Mouse (Mus musculus): ENCODE data around the gene Olfr141. TPM values are rescaled to one million over a fixed set of nuclear protein-coding genes. Genes with fewer than 3 reads are reported as not detected.

Olfr141 gene
- polyA plus RNA-seq (2011; ENCODE audit: insufficient read length, low read depth, missing spikeins): not detected in 2 replicates

DNA sequence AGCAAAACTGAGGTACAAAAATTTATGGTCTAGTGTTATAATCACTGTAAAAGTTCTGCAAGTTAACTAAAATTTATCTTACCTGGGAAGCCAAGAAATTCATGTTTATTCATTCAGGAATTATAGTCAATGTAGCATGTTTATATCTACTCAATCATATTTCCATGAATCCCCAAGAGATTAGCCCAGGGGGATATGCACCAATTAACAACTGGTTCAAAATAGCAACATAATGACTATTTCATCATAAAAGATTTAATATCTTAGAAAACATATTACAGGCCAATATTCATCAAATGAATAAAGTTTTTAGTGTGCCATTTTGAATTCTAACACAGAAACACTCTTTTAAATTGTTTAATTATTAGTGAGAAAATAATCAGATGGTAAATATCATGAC is at the start of gene Olfr141:
Olfr141 (minus strand) TSS at position 101 of the 400 bp plus-strand sequence.
- Histone ChIP-seq H3K4me1 (ENCODE audit: control insufficient read depth, insufficient read depth, low read length) (no peaks in the 10 kb centered on the region), H3K27ac (ENCODE audit: insufficient read depth, low read length) (no peak within 1 kb of the TSS), H3K4me3 (ENCODE audit: insufficient read depth, low read length) (no peak within 1 kb of the TSS)
- TF ChIP-seq CTCF (IDR thresholded peaks at IDR 0.05; ENCODE audit: borderline replicate concordance, insufficient read depth, low read length): no peak
- TF ChIP-seq POLR2A (IDR thresholded peaks at IDR 0.05; ENCODE audit: low read depth, low read length): no peak

DNA sequence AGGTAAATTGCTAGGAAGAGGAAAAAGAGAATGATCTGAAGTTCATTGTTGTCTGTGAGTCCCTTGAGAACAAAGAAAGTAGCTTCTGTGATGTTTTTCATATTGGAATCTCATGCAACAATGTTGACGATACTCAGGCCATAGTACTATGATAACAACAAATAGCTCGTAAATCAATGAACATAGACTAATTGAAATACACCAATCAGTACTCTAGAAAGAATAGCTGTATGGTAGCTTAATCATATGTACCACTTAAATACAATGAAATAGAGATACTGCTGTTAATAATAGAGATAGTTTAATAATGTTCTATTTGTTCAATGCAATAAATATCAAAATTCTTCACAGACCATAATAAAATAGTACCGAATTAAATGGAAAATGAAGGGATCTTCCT is 41.8 kb upstream of the Olfr141 start, which contains the start of gene Olfr1095:
Olfr1095 (minus strand) TSS at position 101 of the 400 bp plus-strand sequence.
- no peaks in the 10 kb centered on the region for H3K4me1 ChIP-seq (ENCODE audit: control insufficient read depth, insufficient read depth, low read length)
- H3K4me3 ChIP-seq (ENCODE audit: insufficient read depth, low read length): no peak within 1 kb of the TSS
- no peak for TF ChIP-seq POLR2A (IDR thresholded peaks at IDR 0.05; ENCODE audit: low read depth, low read length)
- TF ChIP-seq CTCF (IDR thresholded peaks at IDR 0.05; ENCODE audit: borderline replicate concordance, insufficient read depth, low read length): no peak
- H3K27ac ChIP-seq (ENCODE audit: insufficient read depth, low read length): no peak within 1 kb of the TSS

DNA sequence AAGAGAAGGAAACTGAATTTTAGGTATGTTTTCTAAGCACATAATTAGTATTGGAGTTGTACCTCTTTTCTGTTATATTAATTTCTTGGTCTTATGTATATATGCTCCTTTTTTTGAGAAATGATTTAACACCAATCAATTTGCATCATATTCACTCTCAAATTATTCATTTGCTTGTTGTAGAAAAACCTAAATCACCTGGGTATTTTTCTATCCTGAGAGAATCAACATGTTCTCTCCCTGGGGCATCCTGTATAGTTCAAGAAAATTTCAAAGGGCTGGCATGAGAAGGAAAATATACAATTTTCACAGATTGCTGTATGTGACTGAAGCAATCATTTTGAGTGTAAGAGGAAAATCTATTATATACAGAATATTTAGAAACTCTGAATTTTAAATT is 14.5 kb upstream of the Olfr141 start, which contains the start of gene Olfr1094:
Olfr1094 (plus strand) TSS at position 301 of the 400 bp plus-strand sequence.
- Histone ChIP-seq H3K4me1 (ENCODE audit: control insufficient read depth, insufficient read depth, low read length) (no peaks in the 10 kb centered on the region), H3K27ac (ENCODE audit: insufficient read depth, low read length) (no peak within 1 kb of the TSS), H3K4me3 (ENCODE audit: insufficient read depth, low read length) (no peak within 1 kb of the TSS)
- TF ChIP-seq CTCF (IDR thresholded peaks at IDR 0.05; ENCODE audit: borderline replicate concordance, insufficient read depth, low read length) (no peak), POLR2A (IDR thresholded peaks at IDR 0.05; ENCODE audit: low read depth, low read length) (no peak)

DNA sequence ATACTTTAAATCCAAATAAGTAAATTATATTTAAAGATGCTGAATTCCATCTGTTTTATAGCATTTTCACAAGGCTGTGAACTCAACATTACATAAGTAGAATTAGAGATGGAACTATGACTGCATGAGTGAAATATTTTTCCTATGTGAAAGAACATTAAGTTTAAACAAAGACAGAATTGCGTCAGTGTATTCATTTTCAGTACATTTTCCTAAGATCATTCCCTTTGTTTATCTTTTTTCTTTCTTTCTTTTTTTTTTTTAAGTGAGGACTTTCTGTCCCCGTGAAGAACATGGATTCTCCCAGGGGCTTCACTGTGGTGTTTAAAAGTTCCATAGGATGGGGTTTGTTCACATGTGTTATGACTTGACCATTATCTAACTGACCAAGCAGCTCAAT is 27.6 kb downstream of the Olfr141 start, which contains the start of gene Olfr1093:
Olfr1093 (plus strand) TSS at position 301 of the 400 bp plus-strand sequence.
- TF ChIP-seq POLR2A (IDR thresholded peaks at IDR 0.05; ENCODE audit: low read depth, low read length) (no peak), CTCF (IDR thresholded peaks at IDR 0.05; ENCODE audit: borderline replicate concordance, insufficient read depth, low read length) (no peak)
- no peak within 1 kb of the TSS for H3K4me3 ChIP-seq (ENCODE audit: insufficient read depth, low read length)
- H3K27ac ChIP-seq (ENCODE audit: insufficient read depth, low read length): no peak within 1 kb of the TSS
- no peaks in the 10 kb centered on the region for H3K4me1 ChIP-seq (ENCODE audit: control insufficient read depth, insufficient read depth, low read length)

DNA sequence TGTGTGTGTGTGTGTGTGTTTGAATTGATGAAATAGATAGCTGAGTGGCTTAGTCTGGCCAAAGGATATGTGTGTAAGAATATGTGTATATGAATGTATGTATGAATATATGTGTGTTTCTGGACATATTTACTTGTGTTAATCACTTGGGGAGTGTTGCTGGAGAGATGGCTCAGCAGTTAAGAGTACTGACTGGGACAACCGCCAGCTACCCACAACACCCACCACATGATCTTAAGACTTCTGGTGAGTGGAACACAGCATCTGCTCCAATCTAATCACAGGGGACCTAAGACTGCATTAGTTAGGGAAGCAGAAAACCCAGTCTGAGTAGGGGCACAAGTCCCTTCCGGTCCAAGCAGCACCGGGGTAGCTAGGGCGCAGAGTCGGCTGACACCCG is 48.8 kb downstream of the Olfr141 start:
- H3K27ac ChIP-seq (ENCODE audit: insufficient read depth, low read length): no peak overlapping the region
- no peak overlapping the region for H3K4me3 ChIP-seq (ENCODE audit: insufficient read depth, low read length)
- TF ChIP-seq CTCF (IDR thresholded peaks at IDR 0.05; ENCODE audit: borderline replicate concordance, insufficient read depth, low read length) (no peak), POLR2A (IDR thresholded peaks at IDR 0.05; ENCODE audit: low read depth, low read length) (no peak)
- no peaks in the 10 kb centered on the region for H3K4me1 ChIP-seq (ENCODE audit: control insufficient read depth, insufficient read depth, low read length)

DNA sequence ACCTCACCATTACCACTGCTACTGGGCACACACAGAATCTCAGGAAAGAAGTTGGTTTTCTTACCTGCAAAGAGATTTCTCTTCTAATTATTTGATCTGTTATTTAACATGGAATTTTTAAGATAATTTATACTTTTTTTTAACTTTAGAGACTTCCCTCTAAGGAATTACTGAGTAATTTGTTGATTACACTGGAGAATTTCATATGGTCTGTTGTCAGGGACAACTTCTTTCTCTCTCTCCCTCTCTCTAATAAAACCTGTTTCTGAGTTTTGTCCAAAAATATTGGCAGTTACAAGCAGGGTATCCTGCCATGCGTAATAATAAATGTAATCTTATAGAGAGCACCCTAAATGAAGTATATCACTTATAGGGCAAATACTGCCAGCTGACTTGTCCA is 50.9 kb downstream of the Olfr141 start, which contains the start of gene Olfr1090:
Olfr1090 (minus strand) TSS at position 101 of the 400 bp plus-strand sequence.
- Histone ChIP-seq H3K4me1 (ENCODE audit: control insufficient read depth, insufficient read depth, low read length) (no peaks in the 10 kb centered on the region), H3K4me3 (ENCODE audit: insufficient read depth, low read length) (no peak within 1 kb of the TSS), H3K27ac (ENCODE audit: insufficient read depth, low read length) (no peak within 1 kb of the TSS)
- no peak for TF ChIP-seq CTCF (IDR thresholded peaks at IDR 0.05; ENCODE audit: borderline replicate concordance, insufficient read depth, low read length)
- no peak for TF ChIP-seq POLR2A (IDR thresholded peaks at IDR 0.05; ENCODE audit: low read depth, low read length)

Other genes starting within 250 kb of the Olfr141 start
- not detected in 2 replicates for gene Olfr1082, start 211.1 kb downstream of the Olfr141 start, polyA plus RNA-seq (2011; ENCODE audit: insufficient read length, low read depth, missing spikeins)
- not detected in 2 replicates for gene Olfr1084, start 170.3 kb downstream of the Olfr141 start, polyA plus RNA-seq (2011; ENCODE audit: insufficient read length, low read depth, missing spikeins)
- gene Olfr1085, start 148.0 kb downstream of the Olfr141 start, polyA plus RNA-seq (2011; ENCODE audit: insufficient read length, low read depth, missing spikeins): not detected in 2 replicates
- not detected in 2 replicates for gene Olfr1086, start 129.9 kb downstream of the Olfr141 start, polyA plus RNA-seq (2011; ENCODE audit: insufficient read length, low read depth, missing spikeins)
- not detected in 2 replicates for gene Olfr1087, start 111.6 kb downstream of the Olfr141 start, polyA plus RNA-seq (2011; ENCODE audit: insufficient read length, low read depth, missing spikeins)
- gene Olfr1089, start 76.3 kb downstream of the Olfr141 start, polyA plus RNA-seq (2011; ENCODE audit: insufficient read length, low read depth, missing spikeins): not detected in 2 replicates
- not detected in 2 replicates for gene Olfr1090, start 51.0 kb downstream of the Olfr141 start, polyA plus RNA-seq (2011; ENCODE audit: insufficient read length, low read depth, missing spikeins)
- not detected in 2 replicates for gene Olfr1093, start 27.5 kb downstream of the Olfr141 start, polyA plus RNA-seq (2011; ENCODE audit: insufficient read length, low read depth, missing spikeins)
- not detected in 2 replicates for gene Olfr1094, start 14.6 kb upstream of the Olfr141 start, polyA plus RNA-seq (2011; ENCODE audit: insufficient read length, low read depth, missing spikeins)
- not detected in 2 replicates for gene Olfr1095, start 41.7 kb upstream of the Olfr141 start, polyA plus RNA-seq (2011; ENCODE audit: insufficient read length, low read depth, missing spikeins)
- gene Gm13723, start 64.8 kb upstream of the Olfr141 start, polyA plus RNA-seq (2011; ENCODE audit: insufficient read length, low read depth, missing spikeins): not detected in 2 replicates
- gene Olfr1097, start 82.2 kb upstream of the Olfr141 start, polyA plus RNA-seq (2011; ENCODE audit: insufficient read length, low read depth, missing spikeins): not detected in 2 replicates
- gene Olfr1098, start 114.5 kb upstream of the Olfr141 start, polyA plus RNA-seq (2011; ENCODE audit: insufficient read length, low read depth, missing spikeins): not detected in 2 replicates
- gene Olfr1099, start 150.7 kb upstream of the Olfr141 start, polyA plus RNA-seq (2011; ENCODE audit: insufficient read length, low read depth, missing spikeins): not detected in 2 replicates
- not detected in 2 replicates for gene Olfr1100, start 169.9 kb upstream of the Olfr141 start, polyA plus RNA-seq (2011; ENCODE audit: insufficient read length, low read depth, missing spikeins)
- gene Olfr1101, start 181.2 kb upstream of the Olfr141 start, polyA plus RNA-seq (2011; ENCODE audit: insufficient read length, low read depth, missing spikeins): not detected in 2 replicates
- not detected in 2 replicates for gene Olfr1102, start 188.4 kb upstream of the Olfr141 start, polyA plus RNA-seq (2011; ENCODE audit: insufficient read length, low read depth, missing spikeins)
- gene Olfr1104, start 217.1 kb upstream of the Olfr141 start, polyA plus RNA-seq (2011; ENCODE audit: insufficient read length, low read depth, missing spikeins): not detected in 2 replicates
- gene Olfr1105, start 226.5 kb upstream of the Olfr141 start, polyA plus RNA-seq (2011; ENCODE audit: insufficient read length, low read depth, missing spikeins): not detected in 2 replicates
- not detected in 2 replicates for gene Olfr1106, start 242.3 kb upstream of the Olfr141 start, polyA plus RNA-seq (2011; ENCODE audit: insufficient read length, low read depth, missing spikeins)

Measured in embryonic fibroblast, embryonic 13.5 days (primary cell).